Mouse (Mus musculus) MEL (cell line): ENCODE measurements around the gene Asdurf.

Experiments
- BHLHE40 ChIP-seq: IDR thresholded peaks from 2 replicates; pipeline ENCODE4 v1.6.1; 2012; ENCODE audit warnings: low read depth, mild to moderate bottlenecking, inconsistent platforms, low read length, improper control_type of control experiment, borderline replicate concordance
- CTCF ChIP-seq, 3 experiments: IDR thresholded peaks in 2 of 3; conservative IDR thresholded peaks in 1 of 3; 2 replicates each; pipeline ENCODE4 v1.5.1; 2011 to 2012; ENCODE audit warnings: low read length in 3 of 3, low read depth in 2 of 3, mild to moderate bottlenecking in 2 of 3, improper control_type of control experiment in 1 of 3, inconsistent platforms in 1 of 3, mixed read lengths in 1 of 3, moderate library complexity in 1 of 3; ENCODE audit not compliant: control insufficient read depth in 1 of 3, insufficient read depth in 1 of 3, poor library complexity in 1 of 3, severe bottlenecking in 1 of 3
- ELF1 ChIP-seq: IDR thresholded peaks from 2 replicates; pipeline ENCODE4 v1.6.1; 2014; ENCODE audit warnings: low read depth, mild to moderate bottlenecking, inconsistent platforms, low read length, improper control_type of control experiment, moderate library complexity
- EP300 ChIP-seq, 2 experiments: IDR thresholded peaks; 2 replicates each; pipeline ENCODE4 v1.6.1; 2011; ENCODE audit warnings: improper control_type of control experiment in 2 of 2, low read length in 2 of 2, low read depth in 1 of 2, mild to moderate bottlenecking in 1 of 2
- GATA1 ChIP-seq: IDR thresholded peaks from 2 replicates; pipeline ENCODE4 v1.6.1; 2011; ENCODE audit warnings: low read depth, low read length, improper control_type of control experiment
- MEF2A ChIP-seq: IDR thresholded peaks from 2 replicates; pipeline ENCODE4 v1.6.1; 2014; ENCODE audit warnings: low read depth, mild to moderate bottlenecking, inconsistent platforms, low read length, improper control_type of control experiment; ENCODE audit not compliant: poor library complexity, insufficient replicate concordance, severe bottlenecking; ENCODE audit errors: extremely low read depth
- NRF1 ChIP-seq: IDR thresholded peaks from 2 replicates; pipeline ENCODE4 v1.6.1; 2014; ENCODE audit warnings: low read depth, mild to moderate bottlenecking, inconsistent platforms, low read length, improper control_type of control experiment, moderate library complexity; ENCODE audit not compliant: poor library complexity, insufficient read depth, severe bottlenecking
- POLR2A ChIP-seq, 2 experiments: IDR thresholded peaks; 2 replicates each; pipeline ENCODE4 v1.6.1; 2011 to 2012; ENCODE audit warnings: low read length in 2 of 2, mild to moderate bottlenecking in 2 of 2, control low read depth in 1 of 2, improper control_type of control experiment in 1 of 2, low read depth in 1 of 2, moderate library complexity in 1 of 2; ENCODE audit not compliant: control insufficient read depth in 1 of 2, insufficient read depth in 1 of 2, poor library complexity in 1 of 2
- SMC3 ChIP-seq: IDR thresholded peaks from 2 replicates; pipeline ENCODE4 v1.6.1; 2011; ENCODE audit warnings: low read depth, low read length, improper control_type of control experiment
- ZC3H11A ChIP-seq: IDR thresholded peaks from 2 replicates; pipeline ENCODE4 v1.6.1; 2012; ENCODE audit warnings: low read depth, mild to moderate bottlenecking, inconsistent platforms, low read length, improper control_type of control experiment
- ZNF384 ChIP-seq: IDR thresholded peaks from 2 replicates; pipeline ENCODE4 v1.6.1; 2012; ENCODE audit warnings: low read depth, mild to moderate bottlenecking, inconsistent platforms, low read length, improper control_type of control experiment

DNA sequence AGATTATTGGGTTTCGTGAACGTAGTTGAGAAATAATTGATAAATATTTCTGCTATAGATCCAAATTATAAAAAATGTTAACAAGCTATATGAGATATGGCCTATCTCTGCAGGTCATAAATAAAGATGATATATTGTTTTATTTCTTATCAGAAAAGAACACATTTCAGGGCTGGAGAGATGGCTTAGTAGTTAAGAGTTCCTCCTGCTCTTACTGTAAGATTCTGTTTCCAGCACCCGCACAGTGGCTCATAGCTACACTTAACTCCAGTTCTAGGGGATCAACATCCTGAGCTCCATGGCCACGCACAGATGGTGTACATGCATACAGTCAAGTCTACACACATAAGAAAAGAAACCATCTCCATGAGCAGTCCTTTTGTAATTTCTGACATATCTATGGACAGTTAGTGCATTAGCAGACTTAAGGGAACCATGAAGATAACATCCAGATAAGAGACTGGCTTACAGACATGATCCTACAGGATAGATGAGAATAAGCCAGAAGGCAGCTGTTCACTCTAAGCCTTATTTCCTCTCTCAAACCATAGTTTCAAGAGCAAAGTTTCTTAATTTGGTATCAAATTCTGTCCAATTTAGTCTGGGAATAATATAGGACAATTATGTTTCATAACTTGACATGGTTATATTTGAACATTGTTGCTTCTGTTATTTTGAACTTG is 30.6 kb downstream of the Asdurf start:
- TF ChIP-seq ZC3H11A: no peak
- TF ChIP-seq MEF2A: no peak
- TF ChIP-seq GATA1: peak; percentile 29; the same call in 1 of the 2 replicates
- no peak for TF ChIP-seq SMC3
- no peak for TF ChIP-seq CTCF (IDR thresholded peaks at IDR 0.05 in 2 of 3, conservative IDR thresholded peaks at IDR 0.05 in 1 of 3; ENCODE audit: control insufficient read depth in 1 of 3, insufficient read depth in 1 of 3, low read depth in 2 of 3, low read length in 3 of 3, poor library complexity in 1 of 3, severe bottlenecking in 1 of 3)
- no peak for TF ChIP-seq POLR2A (IDR thresholded peaks at IDR 0.05; ENCODE audit: control insufficient read depth in 1 of 2, insufficient read depth in 1 of 2, low read depth in 1 of 2, low read length in 2 of 2, poor library complexity in 1 of 2)
- no peak for TF ChIP-seq ELF1
- TF ChIP-seq ZNF384: no peak
- no peak for TF ChIP-seq NRF1
- no peak for TF ChIP-seq BHLHE40
- TF ChIP-seq EP300 (IDR thresholded peaks at IDR 0.05; ENCODE audit: low read depth in 1 of 2, low read length in 2 of 2): 0 out of 4 replicates have a peak, but pooled peaks of 1 of the 2 experiments have one; percentile 22
